In the genomic region with DNA sequence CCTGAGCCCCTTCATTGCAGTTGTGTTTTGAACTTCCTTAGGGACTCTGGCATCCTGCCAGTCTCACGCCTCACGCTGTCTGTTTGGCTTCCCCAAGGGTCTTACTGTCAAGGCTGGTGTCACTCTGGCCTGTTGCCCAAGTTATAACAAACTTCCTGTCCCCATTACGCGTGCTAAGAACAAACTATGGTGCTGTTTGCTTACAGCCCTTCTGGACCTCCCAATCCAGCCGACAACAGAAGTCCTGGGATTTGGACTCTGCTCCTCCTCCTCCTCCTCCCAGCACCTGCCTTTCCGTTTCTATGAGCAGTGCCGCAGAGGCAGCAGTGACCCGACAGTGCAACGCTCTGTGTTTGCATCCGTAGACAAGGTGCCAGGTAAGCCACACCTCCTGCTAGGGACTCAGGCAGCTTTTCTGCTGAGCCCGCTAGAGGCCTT, we compare ENCODE assay signal across 11 mouse cellular contexts.
DNase-seq lines count a peak whose midpoint lies in the region; ATAC-seq and TF ChIP-seq lines count a peak whose summit lies in the region.
"Had no signal": no experiment of that assay in that cellular context is flagged by ENCODE, and none has a peak within 500 bp of the region (broad histone marks: within the 10 kb centered on the region; RNA-seq: fewer than 3 reads in every experiment).

No protein-coding gene starts in this region.

- no peak; the same call in 1 of the 2 replicates for TF ChIP-seq CTCF in lung, embryonic 14.5 days (IDR thresholded peaks at IDR 0.05; ENCODE audit: low read depth)

- DNase-seq in kidney, adult 11 months = peak; percentile 49
- peak; percentile 22 for DNase-seq in T-cell, adult 2 months (ENCODE audit: low spot score)
- peak; percentile 93 for DNase-seq in lung, embryonic 14.5 days
- DNase-seq in gastrocnemius, postnatal 25 days = no peak
- no peak for DNase-seq in left cerebral cortex, postnatal 36 days (ENCODE audit: low spot score in 2 of 2)
- no peak for DNase-seq in gastrocnemius, postnatal 36 days
- DNase-seq: cerebellum, postnatal 36 days had no signal

- no peak overlapping the region for H3K27ac ChIP-seq in kidney, embryonic 14.5 days (ENCODE audit: low read depth, low read length)
- no peak overlapping the region for H3K27ac ChIP-seq in intestine, embryonic 15.5 days
- H3K27ac ChIP-seq in lung, embryonic 14.5 days (ENCODE audit: low read depth) = peak overlapping the region; percentile 54; the same call in 1 of the 2 replicates
- H3K27ac ChIP-seq: heart, adult 2 months; limb, embryonic 15.5 days had no signal

- H3K36me3 ChIP-seq in kidney, embryonic 14.5 days (ENCODE audit: control insufficient read depth, insufficient read depth, low read length) = no peaks in the 10 kb centered on the region; the same call in 1 of the 2 replicates
- no peaks in the 10 kb centered on the region for H3K36me3 ChIP-seq in intestine, embryonic 15.5 days
- no peaks in the 10 kb centered on the region for H3K36me3 ChIP-seq in lung, embryonic 14.5 days (ENCODE audit: insufficient read depth)

- no peak for ATAC-seq in kidney, embryonic 14.5 days (ENCODE audit: low FRiP score, low TSS enrichment)
- ATAC-seq in intestine, embryonic 15.5 days = peak; percentile 84
- peak; percentile 57 for ATAC-seq in lung, embryonic 14.5 days (ENCODE audit: insufficient read depth)

- H3K9me3 ChIP-seq in kidney, embryonic 14.5 days (ENCODE audit: control insufficient read depth, low read length) = no peaks in the 10 kb centered on the region
- H3K9me3 ChIP-seq in intestine, embryonic 15.5 days = no peaks in the 10 kb centered on the region
- no peaks in the 10 kb centered on the region for H3K9me3 ChIP-seq in lung, embryonic 14.5 days (ENCODE audit: low read depth, low read length)
- H3K9me3 ChIP-seq: limb, embryonic 15.5 days had no signal

- H3K4me2 ChIP-seq in kidney, embryonic 14.5 days (replicated peaks; ENCODE audit: low read depth, low read length) = no peak overlapping the region
- H3K4me2 ChIP-seq in intestine, embryonic 15.5 days (replicated peaks) = no peak overlapping the region; the same call in 1 of the 2 replicates
- H3K4me2 ChIP-seq in lung, embryonic 14.5 days = 0 out of 2 replicates have a peak overlapping the region, but pooled peaks have one; percentile 28
- H3K4me2 ChIP-seq: limb, embryonic 15.5 days had no signal

- intact Hi-C loops in left cerebral cortex, postnatal 36 days (cut with DNase I) = no loop called here
- intact Hi-C loops in gastrocnemius, postnatal 36 days (cut with DNase I) = no loop called here

- WGBS in kidney, embryonic 14.5 days = 37% methylated on average over 11 of the region's 11 CpGs
- 22% methylated on average over 11 of the region's 11 CpGs for WGBS in intestine, embryonic 15.5 days
- WGBS in lung, embryonic 14.5 days = 12% methylated on average over 11 of the region's 11 CpGs

- H3K27me3 ChIP-seq in kidney, embryonic 14.5 days (ENCODE audit: control insufficient read depth, insufficient read depth, low read length) = no peaks in the 10 kb centered on the region
- H3K27me3 ChIP-seq in intestine, embryonic 15.5 days (replicated peaks) = no peaks in the 10 kb centered on the region
- H3K27me3 ChIP-seq in lung, embryonic 14.5 days (ENCODE audit: insufficient read depth, low read length) = no peaks in the 10 kb centered on the region
- H3K27me3 ChIP-seq: limb, embryonic 15.5 days had no signal

- no peak overlapping the region for H3K4me3 ChIP-seq in kidney, embryonic 14.5 days (ENCODE audit: low read length)
- H3K4me3 ChIP-seq in intestine, embryonic 15.5 days (replicated peaks) = no peak overlapping the region; the same call in 1 of the 2 replicates
- H3K4me3 ChIP-seq in lung, embryonic 14.5 days (ENCODE audit: low read depth, low read length) = no peak overlapping the region
- H3K4me3 ChIP-seq: heart, adult 2 months; limb, embryonic 15.5 days had no signal

- no peak overlapping the region for H3K9ac ChIP-seq in kidney, embryonic 14.5 days (ENCODE audit: low read depth, low read length)
- H3K9ac ChIP-seq in intestine, embryonic 15.5 days = no peak overlapping the region
- no peak overlapping the region for H3K9ac ChIP-seq in lung, embryonic 14.5 days
- H3K9ac ChIP-seq: limb, embryonic 15.5 days had no signal

- 0 out of 2 replicates have a peak, but pooled peaks cover 3% of the 10 kb centered on the region for H3K4me1 ChIP-seq in kidney, embryonic 14.5 days (ENCODE audit: control insufficient read depth, insufficient read depth, low read length)
- H3K4me1 ChIP-seq in intestine, embryonic 15.5 days (replicated peaks) = peaks cover 27% of the 10 kb centered on the region
- H3K4me1 ChIP-seq in lung, embryonic 14.5 days (ENCODE audit: insufficient read depth) = peaks cover 17% of the 10 kb centered on the region

Comparison
In these comparisons a context has a peak if more than half of its experiments do, and no peak if none do; other contexts are left out.
1. DNase-seq: peak in kidney, adult 11 months (single experiment), T-cell, adult 2 months (single experiment) and lung, embryonic 14.5 days (single experiment); none in gastrocnemius, postnatal 25 days (single experiment), left cerebral cortex, postnatal 36 days (0 of 2) and gastrocnemius, postnatal 36 days (0 of 2).